Mouse (Mus musculus) midbrain, postnatal 0 days (tissue): ENCODE results near the gene Mindy4. TPM values are rescaled to one million over a fixed set of nuclear protein-coding genes. Genes with fewer than 3 reads are reported as not detected.

Source experiments
- ATAC-seq: fragments of 200-750 bp; cut with Nextera tagmentation; 2 replicates; pipeline ENCODE4 v1.8.0; 2017; ENCODE audit warnings: moderate number of reproducible peaks, mild to moderate bottlenecking, moderate TSS enrichment, moderate library complexity; ENCODE audit not compliant: low FRiP score
- DNase-seq: peaks from one replicate; pipeline ENCODE4 v3.0.0-alpha.2; 2015; ENCODE audit warnings: low spot score
- H3K27ac ChIP-seq: fragments of 300-500 bp; sonication (generic); 2 replicates; pipeline ENCODE4 v1.5.1; 2014; ENCODE audit warnings: low read depth, mild to moderate bottlenecking, low read length, mixed read lengths
- H3K27me3 ChIP-seq: fragments of 300-500 bp; sonication (generic); 2 replicates; pipeline ENCODE4 v1.6.1; 2014; ENCODE audit warnings: low read length, control low read depth, mixed read lengths; ENCODE audit not compliant: insufficient read depth
- H3K36me3 ChIP-seq: fragments of 300-500 bp; sonication (generic); 2 replicates; pipeline ENCODE4 v1.6.1; 2014; ENCODE audit warnings: low read length, control low read depth, mixed read lengths; ENCODE audit not compliant: insufficient read depth
- H3K4me1 ChIP-seq: fragments of 300-500 bp; sonication (generic); 2 replicates; pipeline ENCODE4 v1.6.1; 2014; ENCODE audit warnings: mild to moderate bottlenecking, control low read depth, antibody characterized with exemption, low read length, mixed read lengths; ENCODE audit not compliant: insufficient read depth
- H3K4me2 ChIP-seq: fragments of 300-500 bp; sonication (generic); 2 replicates; pipeline ENCODE4 v1.6.1; 2014; ENCODE audit warnings: low read depth, mild to moderate bottlenecking, low read length, mixed read lengths; ENCODE audit not compliant: poor library complexity, severe bottlenecking
- H3K4me3 ChIP-seq: fragments of 300-500 bp; sonication (generic); 2 replicates; pipeline ENCODE4 v1.5.1; 2014; ENCODE audit warnings: low read depth, mild to moderate bottlenecking, low read length, moderate library complexity
- H3K9ac ChIP-seq: fragments of 300-500 bp; sonication (generic); replicated peaks from 2 replicates; pipeline ENCODE4 v1.6.1; 2014; ENCODE audit warnings: mild to moderate bottlenecking, low read length, moderate library complexity, mixed read lengths; ENCODE audit not compliant: poor library complexity, severe bottlenecking
- H3K9me3 ChIP-seq: fragments of 300-500 bp; sonication (generic); 2 replicates; pipeline ENCODE4 v1.6.1; 2016; ENCODE audit warnings: low read length, control low read depth
- CTCF ChIP-seq: IDR thresholded peaks from 2 replicates; pipeline ENCODE4 v1.5.1; 2016; ENCODE audit warnings: antibody characterized with exemption, mild to moderate bottlenecking
- whole genome bisulfite sequencing: fragments of 180-500 bp; shearing (Covaris S2); extraction: QIAGEN DNeasy Blood & Tissue Kit; methylation state at CpG from one replicate; pipeline ENCODE4 v1.1.7; 2014; 5-methylcytosine and 5-hydroxymethylcytosine counted together
- polyA plus RNA-seq: library from polyadenylated mRNA; unstranded; fragments of >200 nt; fragmentation: Nextera tagmentation; extraction: Ambion mirVana; gene quantifications from 2 replicates; pipeline ENCODE4 v1.2.1, GENCODE M21; 2015
- total RNA-seq: library from RNA; depleted of rRNA; stranded (reverse); fragments of >200 nt; gene quantifications from 2 replicates; pipeline ENCODE4 v1.2.3, GENCODE M21; 2014

Mindy4 gene
- total and polyA plus RNA-seq, 2 experiments from 2014 or later, result 8.8 to 10.0 TPM

- Histone ChIP-seq H3K9me3 (no peaks in the 10 kb centered on the region), H3K4me3 (no peak overlapping the region), H3K27me3 (no peaks in the 10 kb centered on the region), H3K4me2 (no peak overlapping the region), H3K27ac (no peak overlapping the region), H3K9ac (no peak overlapping the region), H3K36me3 (no peaks in the 10 kb centered on the region), H3K4me1 (peaks cover 2% of the 10 kb centered on the region; the same call in 1 of the 2 replicates)
- TF ChIP-seq CTCF, result no peak
- 91% methylated on average over 13 of the region's 13 CpGs for WGBS
- ATAC-seq (no peak), DNase-seq (no peak)
Measured at GRCm38 (mm10) chr6:55327326-55327725, 124.1 kb downstream of the Mindy4 start.

GRCm38 (mm10) chr6:55328179-55328578, 125.0 kb downstream of the Mindy4 start:
- no peak for TF ChIP-seq CTCF
- no peaks in the 10 kb centered on the region for H3K9me3 ChIP-seq
- H3K4me1 ChIP-seq, result peaks cover 2% of the 10 kb centered on the region; the same call in 1 of the 2 replicates
- H3K9ac ChIP-seq, result no peak overlapping the region
- ATAC-seq (no peak), DNase-seq (no peak)
- H3K36me3 ChIP-seq, result no peaks in the 10 kb centered on the region
- H3K4me2 ChIP-seq, result no peak overlapping the region
- 76% methylated on average over 4 of the region's 4 CpGs for WGBS
- H3K27me3 ChIP-seq, result no peaks in the 10 kb centered on the region
- no peak overlapping the region for H3K4me3 ChIP-seq
- no peak overlapping the region for H3K27ac ChIP-seq

GRCm38 (mm10) chr6:55331315-55331714, 128.1 kb downstream of the Mindy4 start:
- no peak for TF ChIP-seq CTCF
- Histone ChIP-seq H3K36me3 (no peaks in the 10 kb centered on the region), H3K9me3 (no peaks in the 10 kb centered on the region), H3K4me2 (no peak overlapping the region), H3K27me3 (no peaks in the 10 kb centered on the region), H3K4me1 (peaks cover 5% of the 10 kb centered on the region), H3K27ac (no peak overlapping the region), H3K9ac (no peak overlapping the region), H3K4me3 (no peak overlapping the region)
- no peak for DNase-seq
- 71% methylated on average over 6 of the region's 6 CpGs for WGBS
- no peak for ATAC-seq

GRCm38 (mm10) chr6:55332100-55332772, 129.1 kb downstream of the Mindy4 start:
- no peak for TF ChIP-seq CTCF
- no peaks in the 10 kb centered on the region for H3K36me3 ChIP-seq
- ATAC-seq, result peak; percentile 7; the same call in 1 of the 2 replicates
- WGBS, result 23% methylated on average over 5 of the region's 5 CpGs
- no peak overlapping the region for H3K4me2 ChIP-seq
- H3K9me3 ChIP-seq, result no peaks in the 10 kb centered on the region
- H3K4me3 ChIP-seq, result no peak overlapping the region
- H3K9ac ChIP-seq, result no peak overlapping the region
- H3K27ac ChIP-seq, result no peak overlapping the region
- H3K27me3 ChIP-seq, result no peaks in the 10 kb centered on the region
- H3K4me1 ChIP-seq, result peaks cover 6% of the 10 kb centered on the region
- peak; percentile 55 for DNase-seq

DNA sequence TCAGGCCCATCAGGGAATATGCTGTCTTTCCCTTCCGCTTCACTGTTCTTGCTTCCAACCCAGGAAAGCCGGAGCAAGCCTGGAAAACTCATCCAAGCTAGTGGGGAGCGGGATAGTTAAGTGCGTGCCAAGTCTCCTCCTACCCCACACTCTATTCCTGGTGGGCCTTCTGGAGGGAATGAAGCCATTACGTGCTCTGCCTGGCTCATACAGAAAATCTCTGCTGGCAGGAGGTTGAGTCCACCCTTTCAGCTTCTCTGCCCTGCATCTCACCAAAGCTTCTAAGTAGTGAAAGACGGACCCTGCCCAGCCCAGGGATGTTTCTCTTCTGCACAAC, 129.6 kb downstream of the Mindy4 start:
- DNase-seq, result peak; percentile 67
- Histone ChIP-seq H3K4me2 (no peak overlapping the region), H3K9me3 (no peaks in the 10 kb centered on the region), H3K4me3 (no peak overlapping the region), H3K27ac (no peak overlapping the region), H3K36me3 (no peaks in the 10 kb centered on the region), H3K9ac (no peak overlapping the region), H3K27me3 (no peaks in the 10 kb centered on the region), H3K4me1 (peaks cover 6% of the 10 kb centered on the region)
- peak; percentile 2; the same call in 1 of the 2 replicates for ATAC-seq
- no peak for TF ChIP-seq CTCF
- 59% methylated on average over 6 of the region's 6 CpGs for WGBS

GRCm38 (mm10) chr6:55335989-55336514, 132.9 kb downstream of the Mindy4 start, which contains the start of gene Aqp1:
TSS of gene Aqp1 (plus strand) at chr6:55336432.
- H3K4me3 ChIP-seq, result no peak within 1 kb of the TSS
- H3K27ac ChIP-seq, result no peak within 1 kb of the TSS
- H3K27me3 ChIP-seq, result no peaks in the 10 kb centered on the region
- H3K9me3 ChIP-seq, result no peaks in the 10 kb centered on the region
- WGBS, result 20% methylated on average over 12 of the region's 12 CpGs
- peaks cover 6% of the 10 kb centered on the region for H3K4me1 ChIP-seq
- no peak for ATAC-seq
- H3K36me3 ChIP-seq, result no peaks in the 10 kb centered on the region
- TF ChIP-seq CTCF, result no peak
- peak; percentile 69 for DNase-seq
- no peak within 1 kb of the TSS for H3K9ac ChIP-seq
- no peak within 1 kb of the TSS for H3K4me2 ChIP-seq
